Mouse (Mus musculus): Measurements from ENCODE around the gene Lamb1. TPM values are rescaled to one million over a fixed set of nuclear protein-coding genes. Genes with fewer than 3 reads are reported as not detected.

Gene Lamb1
- total and polyA plus RNA-seq, 3 experiments, result under 0.01 TPM; not detected in 2

GRCm38 (mm10) chr12:31244001-31244400 is 21.0 kb upstream of the Lamb1 start:
- Histone ChIP-seq H3K4me3 (replicated peaks in 1 of 3; ENCODE audit: low read depth in 2 of 3, low read length in 2 of 3, poor library complexity in 1 of 3) (no peak overlapping the region), H3K4me1 (ENCODE audit: control insufficient read depth in 1 of 2, insufficient read depth in 2 of 2) (peaks cover 3 to 13% of the 10 kb centered on the region in 2 experiments; a peak in 3 of 4 replicates), H3K27ac (ENCODE audit: insufficient read depth, low read depth) (no peak overlapping the region), H3K4me2 (ENCODE audit: insufficient read depth, low read depth, poor library complexity, severe bottlenecking) (no peak overlapping the region), H3K36me3 (replicated peaks in 1 of 2; ENCODE audit: control insufficient read depth in 1 of 2, insufficient read depth in 1 of 2, low read length in 1 of 2) (no peaks in the 10 kb centered on the region), H3K9ac (ENCODE audit: insufficient read depth, low read depth) (no peak overlapping the region), H3K9me3 (replicated peaks; ENCODE audit: low read length) (no peaks in the 10 kb centered on the region), H3K79me2 (replicated peaks; ENCODE audit: control insufficient read depth, extremely low read depth, insufficient read depth, poor library complexity, severe bottlenecking) (no peaks in the 10 kb centered on the region), H3K27me3 (replicated peaks) (no peaks in the 10 kb centered on the region)
- in situ Hi-C loops (cut with MboI; ENCODE audit: low pct_ligation_motif_present, low pct_unique_long_range_greater_than_20kb, low sequenced_read_pairs) (no loop called here), dilution Hi-C loops (cut with MboI; ENCODE audit: extremely low pct_ligation_motif_present, extremely low pct_unique_long_range_greater_than_20kb, low sequenced_read_pairs) (no loop called here)
- TF ChIP-seq MXI1 (IDR thresholded peaks at IDR 0.05; ENCODE audit: low read depth, low read length) (no peak), ZMIZ1 (IDR thresholded peaks at IDR 0.05; ENCODE audit: low read depth, low read length) (no peak), MAZ (IDR thresholded peaks at IDR 0.05; ENCODE audit: low read depth, low read length) (no peak), JUND (conservative IDR thresholded peaks at IDR 0.05; ENCODE audit: low read depth, low read length) (no peak), MAFK (IDR thresholded peaks at IDR 0.05; ENCODE audit: insufficient replicate concordance, low read length) (no peak), USF2 (conservative IDR thresholded peaks at IDR 0.05; ENCODE audit: low read depth, low read length) (no peak), NRF1 (IDR thresholded peaks at IDR 0.05; ENCODE audit: low read depth, low read length) (no peak), ZKSCAN1 (IDR thresholded peaks at IDR 0.05; ENCODE audit: borderline replicate concordance, low read depth, low read length) (no peak), GABPA (IDR thresholded peaks at IDR 0.05; ENCODE audit: insufficient replicate concordance, low read depth, low read length) (no peak)
- no peak for DNase-seq (ENCODE audit: extremely low read depth)

GRCm38 (mm10) chr12:31244691-31245090 is 20.3 kb upstream of the Lamb1 start:
- Histone ChIP-seq H3K36me3 (replicated peaks in 1 of 2; ENCODE audit: control insufficient read depth in 1 of 2, insufficient read depth in 1 of 2, low read length in 1 of 2) (no peaks in the 10 kb centered on the region), H3K79me2 (replicated peaks; ENCODE audit: control insufficient read depth, extremely low read depth, insufficient read depth, poor library complexity, severe bottlenecking) (no peaks in the 10 kb centered on the region), H3K9me3 (replicated peaks; ENCODE audit: low read length) (no peaks in the 10 kb centered on the region), H3K4me1 (ENCODE audit: control insufficient read depth in 1 of 2, insufficient read depth in 2 of 2) (peaks cover 3 to 6% of the 10 kb centered on the region in 2 experiments; a peak in 3 of 4 replicates), H3K4me2 (ENCODE audit: insufficient read depth, low read depth, poor library complexity, severe bottlenecking) (no peak overlapping the region), H3K9ac (ENCODE audit: insufficient read depth, low read depth) (no peak overlapping the region), H3K27ac (ENCODE audit: insufficient read depth, low read depth) (no peak overlapping the region), H3K27me3 (replicated peaks) (no peaks in the 10 kb centered on the region), H3K4me3 (replicated peaks in 1 of 3; ENCODE audit: low read depth in 2 of 3, low read length in 2 of 3, poor library complexity in 1 of 3) (no peak overlapping the region)
- no peak for DNase-seq (ENCODE audit: extremely low read depth)
- dilution Hi-C loops (cut with MboI; ENCODE audit: extremely low pct_ligation_motif_present, extremely low pct_unique_long_range_greater_than_20kb, low sequenced_read_pairs) (no loop called here), in situ Hi-C loops (cut with MboI; ENCODE audit: low pct_ligation_motif_present, low pct_unique_long_range_greater_than_20kb, low sequenced_read_pairs) (no loop called here)
- TF ChIP-seq ZNF384 (IDR thresholded peaks at IDR 0.05; ENCODE audit: low read depth, low read length) (no peak), UBTF (IDR thresholded peaks at IDR 0.05; ENCODE audit: low read depth, low read length) (no peak), EP300 (IDR thresholded peaks at IDR 0.05; ENCODE audit: low read length) (no peak), E2F4 (IDR thresholded peaks at IDR 0.05; ENCODE audit: insufficient replicate concordance, low read depth, low read length) (no peak), USF2 (conservative IDR thresholded peaks at IDR 0.05; ENCODE audit: low read depth, low read length) (no peak), BHLHE40 (IDR thresholded peaks at IDR 0.05; ENCODE audit: low read depth, low read length) (no peak), HCFC1 (IDR thresholded peaks at IDR 0.05; ENCODE audit: low read depth, low read length) (no peak), MYC (IDR thresholded peaks at IDR 0.05; ENCODE audit: low read depth, low read length) (no peak), RAD21 (IDR thresholded peaks at IDR 0.05; ENCODE audit: low read depth, low read length) (no peak), TCF12 (IDR thresholded peaks at IDR 0.05; ENCODE audit: low read depth, low read length) (no peak), IRF4 (IDR thresholded peaks at IDR 0.05; ENCODE audit: low read depth, low read length) (no peak), MXI1 (IDR thresholded peaks at IDR 0.05; ENCODE audit: low read depth, low read length) (no peak), POLR2A (IDR thresholded peaks at IDR 0.05; ENCODE audit: low read depth, low read length) (no peak)
